Mouse (Mus musculus): ENCODE measurements at regions not wholly inside any gene's neighbourhood (a gene's known extent, or its start where the extent isn't known, plus 50 kb on each side); places are given as distances from the start of the nearest gene placed in this dataset.
A peak's percentile ranks its signal among the peaks of the same experiment; 100 is the strongest.

DNA sequence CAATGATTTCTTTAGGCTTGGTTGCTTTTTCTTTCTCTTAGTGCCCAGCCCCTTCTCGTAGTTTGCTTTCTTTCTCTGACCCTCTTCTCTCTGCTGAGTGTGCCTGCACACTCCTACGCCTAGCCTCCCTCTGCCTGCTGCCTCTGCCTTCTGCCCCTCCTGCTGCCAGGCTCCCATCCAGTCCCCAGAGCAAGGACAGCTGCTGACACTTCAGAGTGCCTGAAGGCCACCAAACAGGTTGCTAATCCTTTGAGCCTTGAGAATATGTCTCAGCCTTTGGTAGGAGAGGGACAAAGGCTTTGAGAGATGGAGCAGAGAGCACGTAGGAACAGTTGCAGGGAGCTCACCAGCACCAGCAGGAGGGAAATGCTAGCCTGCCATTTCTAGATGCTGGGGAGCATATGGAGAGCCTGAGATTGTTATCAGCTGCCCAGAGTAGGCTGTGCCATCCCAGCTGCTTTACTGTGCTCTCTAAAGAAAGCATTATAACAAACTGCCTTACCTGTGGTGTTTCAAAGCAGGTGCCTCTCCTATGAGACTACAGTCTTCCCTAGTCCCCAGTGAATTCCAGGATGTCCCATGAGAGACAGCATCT, 103.0 kb upstream of the Arrdc4 start:
- DNase-seq (ENCODE audit: low read depth) = no peak

DNA sequence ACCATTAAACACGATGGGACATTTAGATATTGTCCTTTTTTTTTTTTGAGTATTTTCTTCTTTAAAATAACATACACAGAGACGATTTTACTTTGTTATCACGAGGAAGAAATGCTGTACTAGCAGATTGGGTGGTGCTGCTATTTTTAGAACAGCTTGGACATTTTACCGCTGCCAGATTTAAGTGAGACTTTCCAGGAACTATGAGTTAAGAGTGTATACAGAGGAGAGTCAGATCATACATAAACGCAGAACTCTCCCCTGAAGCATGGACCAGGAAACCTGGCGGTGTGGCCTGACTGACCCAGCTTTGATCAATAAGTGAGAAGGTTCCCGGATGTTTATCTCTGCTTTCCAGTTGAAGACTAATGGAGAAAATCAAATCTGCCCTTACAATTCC, 95.6 kb upstream of the Arrdc4 start:
- no peak for DNase-seq (ENCODE audit: low read depth)

DNA sequence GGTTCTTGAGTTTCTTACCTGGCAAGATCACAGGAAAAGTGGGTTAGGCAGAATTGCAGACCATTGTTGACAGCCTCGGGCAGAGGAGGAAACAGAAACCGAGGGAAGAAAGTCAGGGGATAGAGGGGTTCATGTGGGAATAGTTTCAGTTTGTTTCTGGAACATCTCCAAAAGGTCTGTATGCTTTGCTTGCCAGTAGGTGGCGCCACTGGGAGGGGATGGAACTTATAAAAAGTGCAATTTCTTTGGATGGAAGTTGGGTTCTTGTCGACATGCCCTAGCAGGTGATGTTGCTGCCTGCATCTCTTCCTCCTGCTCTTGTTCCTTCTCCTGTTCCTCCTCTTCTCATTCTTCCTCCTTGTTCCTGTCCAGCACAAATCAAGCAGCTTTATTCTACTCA, 94.3 kb upstream of the Arrdc4 start:
- DNase-seq (ENCODE audit: low read depth) = peak; percentile 24

DNA sequence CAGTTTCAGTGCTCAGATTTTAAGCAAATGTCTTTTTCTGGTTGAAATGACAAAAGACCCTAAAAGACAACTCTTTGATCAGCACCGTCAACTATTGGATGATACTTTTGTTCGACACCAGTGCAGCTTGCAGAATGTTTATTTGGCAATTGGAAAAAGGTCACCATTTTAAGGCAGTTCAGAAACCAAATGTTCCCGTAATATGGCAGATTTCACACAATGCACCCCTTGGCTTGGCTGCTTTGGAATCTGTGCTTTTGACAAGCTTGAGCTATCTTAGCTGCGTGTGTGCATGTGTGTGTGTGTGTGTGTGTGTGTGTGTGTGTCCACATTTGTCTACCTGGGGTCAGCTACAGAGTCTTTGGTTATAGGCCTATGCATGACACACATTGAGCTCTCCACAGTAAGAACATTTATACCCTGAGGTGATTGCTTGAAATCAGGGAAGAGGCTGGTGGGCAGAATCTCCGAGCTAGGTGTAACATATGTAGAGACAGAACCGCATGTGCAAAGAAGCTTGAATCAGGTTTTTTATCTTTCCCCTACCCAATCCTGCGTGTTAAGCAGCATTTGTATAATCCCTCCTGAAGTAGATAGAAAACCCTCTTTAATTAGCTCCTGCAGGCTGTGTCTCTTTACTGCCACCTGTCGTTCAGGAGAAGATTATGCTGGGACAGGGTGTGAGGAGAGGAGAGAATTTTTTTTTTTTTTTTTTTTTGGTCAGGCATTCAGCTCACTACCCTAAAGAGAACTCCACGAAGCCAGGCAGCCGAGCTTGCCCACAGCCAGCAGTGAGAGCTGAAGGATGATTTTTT, 85.1 kb upstream of the Arrdc4 start:
- DNase-seq (ENCODE audit: low read depth) = peak; percentile 40

DNA sequence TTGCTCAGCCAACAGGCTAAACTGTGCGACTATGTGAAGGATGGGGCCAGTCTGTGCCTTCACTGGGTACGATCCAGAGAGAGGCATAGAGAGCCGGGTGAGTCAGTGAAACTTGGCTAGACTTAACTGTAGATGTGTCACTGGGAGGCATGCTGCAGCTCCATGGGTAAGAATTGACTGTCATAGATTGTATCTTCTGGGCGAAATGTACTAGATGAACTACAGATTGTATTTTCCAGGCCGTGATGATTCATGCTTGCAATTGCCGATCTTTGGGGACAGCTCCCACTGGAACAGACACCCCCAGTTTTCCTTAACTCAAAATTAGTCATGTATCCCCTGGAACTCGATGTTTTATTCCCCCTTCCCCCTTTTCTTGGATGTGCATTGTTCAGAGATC, 84.5 kb upstream of the Arrdc4 start:
- DNase-seq (ENCODE audit: low read depth) = no peak

DNA sequence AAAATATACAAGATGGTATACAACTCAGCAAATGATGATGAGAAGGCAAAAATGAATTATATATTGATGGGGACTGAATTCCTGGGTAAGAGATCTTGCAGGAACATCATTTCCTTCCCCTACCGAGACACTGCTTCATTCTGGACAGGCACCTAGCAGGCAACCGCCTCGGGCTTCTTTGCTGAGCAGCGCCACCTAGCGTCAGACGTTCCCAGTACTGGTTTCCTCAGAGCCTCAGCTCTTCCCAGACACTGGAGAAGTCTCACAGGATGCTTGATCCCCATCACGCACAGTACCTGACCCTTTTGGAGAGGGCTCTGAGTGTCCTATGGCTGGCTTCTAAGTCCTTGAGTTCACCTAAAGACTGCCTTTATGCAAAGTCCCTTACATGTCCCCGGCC, 80.8 kb upstream of the Arrdc4 start:
- DNase-seq (ENCODE audit: low read depth) = peak; percentile 48

DNA sequence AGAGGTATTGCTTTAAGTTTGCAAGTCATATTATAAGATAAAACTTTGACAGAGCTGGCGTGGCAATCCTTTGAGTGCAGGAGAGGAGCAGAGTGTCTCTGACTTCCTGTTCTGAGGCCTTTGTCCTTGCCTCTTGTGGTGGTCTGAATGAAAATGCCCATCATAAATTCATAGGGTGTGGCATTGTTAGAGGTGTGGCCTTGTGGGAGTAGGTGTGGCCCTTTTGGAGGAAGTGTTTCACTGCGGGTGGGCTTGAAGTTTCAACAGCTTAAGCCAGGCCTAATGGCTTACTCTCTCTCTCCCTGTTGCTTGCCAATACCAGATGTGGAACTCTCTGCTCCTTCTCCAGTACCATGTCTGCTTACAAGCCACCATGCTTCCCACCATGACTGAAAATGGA, 75.4 kb upstream of the Arrdc4 start:
- no peak for DNase-seq (ENCODE audit: low read depth)

DNA sequence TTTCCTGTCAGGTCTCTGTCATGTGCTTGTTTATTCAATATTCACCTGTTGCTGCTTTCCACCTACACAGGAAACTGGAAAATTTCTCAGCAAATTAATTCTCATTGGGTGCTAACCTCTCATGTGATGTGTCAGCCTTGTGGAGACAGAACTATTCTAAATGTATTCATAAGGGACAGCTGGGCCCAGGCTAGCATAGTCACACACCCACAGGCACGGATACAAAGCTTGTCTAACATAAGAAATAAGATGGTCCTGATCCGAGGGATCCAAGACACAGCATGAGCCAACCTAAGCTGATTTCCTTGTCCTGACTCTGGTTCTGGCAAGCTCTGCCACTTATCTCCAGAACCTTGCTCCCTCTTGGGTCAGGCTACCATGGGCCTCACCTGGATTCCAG, 74.6 kb upstream of the Arrdc4 start:
- no peak for DNase-seq (ENCODE audit: low read depth)

DNA sequence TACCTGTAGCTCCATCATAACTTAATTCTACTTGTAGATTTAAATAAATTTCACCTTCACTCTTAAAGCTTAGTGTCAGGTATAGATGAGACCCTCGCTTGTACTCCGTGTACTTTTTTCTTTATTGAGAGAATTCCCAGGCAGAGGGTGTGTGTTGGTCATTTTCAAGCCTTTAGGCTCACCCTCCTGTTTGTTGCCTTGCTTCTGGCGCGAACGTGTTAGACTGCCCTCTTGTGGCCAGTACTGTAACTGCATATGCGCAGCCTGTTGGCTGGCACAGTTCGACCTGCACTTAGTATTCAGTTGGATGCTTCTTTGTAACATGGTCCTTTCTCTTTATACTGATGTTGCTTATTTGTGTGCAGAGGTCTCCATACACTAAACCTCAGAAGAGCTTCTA, 74.1 kb upstream of the Arrdc4 start:
- peak; percentile 45 for DNase-seq (ENCODE audit: low read depth)

DNA sequence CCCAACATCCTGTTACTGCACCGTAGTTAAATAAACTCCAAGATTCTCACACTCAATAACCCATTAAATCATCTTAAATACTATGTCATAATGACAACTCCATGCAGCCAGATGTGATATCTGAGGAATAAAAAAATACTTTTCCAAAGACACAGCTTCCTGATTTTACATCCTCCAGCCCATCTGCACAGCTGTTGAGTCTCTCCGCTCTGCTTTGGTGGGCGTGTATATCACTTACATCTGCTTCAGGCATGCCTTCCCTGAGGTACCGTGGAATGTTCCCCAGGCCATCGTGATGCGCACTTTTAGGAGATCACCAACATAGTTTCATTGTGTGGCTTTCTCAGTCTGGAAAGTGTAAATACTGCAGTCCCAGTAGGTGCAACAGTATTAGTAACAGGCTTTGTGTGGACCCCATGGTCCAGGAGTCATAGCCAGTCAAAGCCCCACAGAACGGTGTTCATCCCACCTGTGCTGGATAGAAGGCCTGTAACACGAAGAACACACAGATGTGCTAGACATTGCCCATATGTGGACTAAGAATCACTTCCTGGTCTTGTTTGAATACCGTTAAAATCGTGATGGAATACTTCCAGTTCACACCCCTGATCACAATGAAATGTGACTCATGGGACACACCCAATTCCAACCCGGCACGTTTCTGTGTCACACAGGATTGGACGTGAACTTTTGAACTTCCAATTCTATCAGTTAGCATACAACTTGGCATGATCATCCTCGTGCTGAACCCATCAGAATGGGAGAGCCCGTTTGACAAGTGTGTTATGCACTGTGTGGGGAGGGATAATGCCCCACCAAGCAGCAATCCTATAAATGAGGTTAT, 66.0 kb upstream of the Arrdc4 start:
- DNase-seq (ENCODE audit: low read depth) = no peak

DNA sequence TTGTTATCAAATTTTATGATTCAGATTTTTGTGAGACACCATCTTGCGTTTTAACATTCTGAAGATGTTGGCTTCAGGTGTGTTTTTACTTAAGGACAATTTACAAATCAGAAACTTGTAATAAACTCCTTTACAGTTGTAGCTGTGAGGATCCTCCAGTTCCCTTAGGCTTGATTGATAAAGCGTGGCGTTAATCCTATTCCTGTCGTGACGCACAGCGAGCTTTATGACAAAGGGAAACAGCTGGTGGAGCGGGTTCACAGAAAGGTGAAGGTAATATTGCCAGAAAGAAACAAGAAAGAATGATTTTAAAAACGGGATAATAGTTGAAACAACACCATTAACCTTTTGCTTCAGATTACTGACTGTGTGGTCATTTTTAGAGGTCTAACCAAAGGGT, 60.7 kb upstream of the Arrdc4 start:
- DNase-seq (ENCODE audit: low read depth) = no peak

Data from 416B (cell line).